Mouse (Mus musculus): Measurements from ENCODE around the gene Eif5b. TPM values are rescaled to one million over a fixed set of nuclear protein-coding genes. Genes with fewer than 3 reads are reported as not detected.

Eif5b gene
- polyA plus RNA-seq, 1 experiment from 2014 or later: 28.4 TPM

- no peak for ATAC-seq (ENCODE audit: low FRiP score)
- no peaks in the 10 kb centered on the region for H3K27me3 ChIP-seq
- H3K27ac ChIP-seq: no peak overlapping the region
- peaks cover 38% of the 10 kb centered on the region for H3K36me3 ChIP-seq
- H3K9me3 ChIP-seq: no peaks in the 10 kb centered on the region
- 90% methylated on average over 1 of the region's 1 CpGs for WGBS
- H3K4me1 ChIP-seq (replicated peaks): no peaks in the 10 kb centered on the region
- H3K4me3 ChIP-seq: no peak overlapping the region
- no peak overlapping the region for H3K9ac ChIP-seq
- H3K4me2 ChIP-seq: no peak overlapping the region
Measured at GRCm38 (mm10) chr1:37984326-37984725, 13.5 kb upstream of the Eif5b start.

- no peaks in the 10 kb centered on the region for H3K4me1 ChIP-seq (replicated peaks)
- H3K27me3 ChIP-seq: no peaks in the 10 kb centered on the region
- no peak overlapping the region for H3K27ac ChIP-seq
- no peak overlapping the region for H3K4me2 ChIP-seq
- 80% methylated on average over 9 of the region's 9 CpGs for WGBS
- no peak overlapping the region; the same call in 1 of the 2 replicates for H3K9ac ChIP-seq
- H3K36me3 ChIP-seq: peaks cover 53% of the 10 kb centered on the region
- H3K9me3 ChIP-seq: no peaks in the 10 kb centered on the region
- H3K4me3 ChIP-seq: no peak overlapping the region
- ATAC-seq (ENCODE audit: low FRiP score): no peak
Measured at GRCm38 (mm10) chr1:37985764-37986323, 12.0 kb upstream of the Eif5b start.

- 94% methylated on average over 5 of the region's 5 CpGs for WGBS
- H3K9ac ChIP-seq: no peak overlapping the region
- H3K27me3 ChIP-seq: no peaks in the 10 kb centered on the region
- H3K27ac ChIP-seq: no peak overlapping the region
- H3K36me3 ChIP-seq: peaks cover 72% of the 10 kb centered on the region
- no peak overlapping the region for H3K4me2 ChIP-seq
- H3K4me1 ChIP-seq (replicated peaks): no peaks in the 10 kb centered on the region
- no peaks in the 10 kb centered on the region for H3K9me3 ChIP-seq
- H3K4me3 ChIP-seq: no peak overlapping the region
- no peak for ATAC-seq (ENCODE audit: low FRiP score)
Measured at GRCm38 (mm10) chr1:37987856-37988255, 10.0 kb upstream of the Eif5b start.

- no peaks in the 10 kb centered on the region for H3K9me3 ChIP-seq
- H3K4me3 ChIP-seq: peak overlapping the region; percentile 89
- peak overlapping the region; percentile 84 for H3K4me2 ChIP-seq
- ATAC-seq (ENCODE audit: low FRiP score): no peak
- peak overlapping the region; percentile 95; the same call in 1 of the 2 replicates for H3K27ac ChIP-seq
- H3K9ac ChIP-seq: peak overlapping the region; percentile 84
- peaks cover 23% of the 10 kb centered on the region for H3K4me1 ChIP-seq (replicated peaks)
- H3K36me3 ChIP-seq: peaks cover 43% of the 10 kb centered on the region
- no peaks in the 10 kb centered on the region for H3K27me3 ChIP-seq
- 47% methylated on average over 3 of the region's 3 CpGs for WGBS
Measured at GRCm38 (mm10) chr1:37996226-37996625, 1.6 kb upstream of the Eif5b start.

GRCm38 (mm10) chr1:37996877-37997484 is 829 bp upstream of the Eif5b start:
- peaks cover 23% of the 10 kb centered on the region for H3K4me1 ChIP-seq (replicated peaks)
- no peaks in the 10 kb centered on the region for H3K27me3 ChIP-seq
- peak overlapping the region; percentile 84 for H3K4me2 ChIP-seq
- H3K27ac ChIP-seq: peak overlapping the region; percentile 95
- H3K36me3 ChIP-seq: peaks cover 36% of the 10 kb centered on the region
- H3K4me3 ChIP-seq: peak overlapping the region; percentile 89
- peak overlapping the region; percentile 94 for H3K9ac ChIP-seq
- under 1% methylated on average over 42 of the region's 42 CpGs for WGBS
- H3K9me3 ChIP-seq: no peaks in the 10 kb centered on the region
- peak; percentile 97 for ATAC-seq (ENCODE audit: low FRiP score)

GRCm38 (mm10) chr1:37998371-37999199 is 775 bp downstream of the Eif5b start:
- peak overlapping the region; percentile 82 for H3K4me2 ChIP-seq
- H3K27ac ChIP-seq: peak overlapping the region; percentile 95
- H3K4me3 ChIP-seq: peak overlapping the region; percentile 89
- H3K27me3 ChIP-seq: no peaks in the 10 kb centered on the region
- peak overlapping the region; percentile 94 for H3K9ac ChIP-seq
- 5% methylated on average over 47 of the region's 47 CpGs for WGBS
- ATAC-seq (ENCODE audit: low FRiP score): peak; percentile 26; the same call in 1 of the 2 replicates
- H3K36me3 ChIP-seq: peaks cover 20% of the 10 kb centered on the region
- H3K4me1 ChIP-seq (replicated peaks): peaks cover 23% of the 10 kb centered on the region
- H3K9me3 ChIP-seq: no peaks in the 10 kb centered on the region

GRCm38 (mm10) chr1:37999552-37999951 is 1.7 kb downstream of the Eif5b start:
- Histone ChIP-seq H3K27me3 (no peaks in the 10 kb centered on the region), H3K4me3 (no peak overlapping the region), H3K4me2 (peak overlapping the region; percentile 82), H3K27ac (no peak overlapping the region), H3K9me3 (no peaks in the 10 kb centered on the region), H3K36me3 (peaks cover 11% of the 10 kb centered on the region), H3K9ac (no peak overlapping the region), H3K4me1 (replicated peaks) (peaks cover 23% of the 10 kb centered on the region)
- ATAC-seq (ENCODE audit: low FRiP score): no peak
- 83% methylated on average over 3 of the region's 3 CpGs for WGBS

- no peak overlapping the region for H3K27ac ChIP-seq
- no peak for ATAC-seq (ENCODE audit: low FRiP score)
- H3K27me3 ChIP-seq: no peaks in the 10 kb centered on the region
- no peak overlapping the region for H3K9ac ChIP-seq
- 95% methylated on average over 8 of the region's 8 CpGs for WGBS
- H3K36me3 ChIP-seq: no peaks in the 10 kb centered on the region
- peaks cover 22% of the 10 kb centered on the region for H3K4me1 ChIP-seq (replicated peaks)
- no peak overlapping the region for H3K4me3 ChIP-seq
- no peaks in the 10 kb centered on the region for H3K9me3 ChIP-seq
- no peak overlapping the region for H3K4me2 ChIP-seq
Measured at GRCm38 (mm10) chr1:38000844-38001243, 3.0 kb downstream of the Eif5b start.

GRCm38 (mm10) chr1:38001956-38002355 is 4.1 kb downstream of the Eif5b start:
- Histone ChIP-seq H3K27ac (no peak overlapping the region), H3K4me1 (replicated peaks) (peaks cover 16% of the 10 kb centered on the region), H3K27me3 (no peaks in the 10 kb centered on the region), H3K36me3 (no peaks in the 10 kb centered on the region), H3K9ac (no peak overlapping the region), H3K9me3 (no peaks in the 10 kb centered on the region), H3K4me3 (no peak overlapping the region), H3K4me2 (no peak overlapping the region)
- WGBS: 95% methylated on average over 9 of the region's 9 CpGs
- no peak for ATAC-seq (ENCODE audit: low FRiP score)

- no peak overlapping the region for H3K4me2 ChIP-seq
- no peak overlapping the region for H3K9ac ChIP-seq
- no peak overlapping the region for H3K4me3 ChIP-seq
- H3K9me3 ChIP-seq: no peaks in the 10 kb centered on the region
- peaks cover 16% of the 10 kb centered on the region for H3K4me1 ChIP-seq (replicated peaks)
- H3K36me3 ChIP-seq: no peaks in the 10 kb centered on the region
- 95% methylated on average over 3 of the region's 3 CpGs for WGBS
- no peak overlapping the region for H3K27ac ChIP-seq
- no peaks in the 10 kb centered on the region for H3K27me3 ChIP-seq
- no peak for ATAC-seq (ENCODE audit: low FRiP score)
Measured at GRCm38 (mm10) chr1:38003046-38003445, 5.2 kb downstream of the Eif5b start.

- Histone ChIP-seq H3K4me3 (no peak overlapping the region), H3K9me3 (no peaks in the 10 kb centered on the region), H3K4me2 (no peak overlapping the region), H3K27ac (no peak overlapping the region), H3K27me3 (no peaks in the 10 kb centered on the region), H3K4me1 (replicated peaks) (no peaks in the 10 kb centered on the region), H3K36me3 (no peaks in the 10 kb centered on the region), H3K9ac (no peak overlapping the region)
- WGBS: 80% methylated on average over 3 of the region's 3 CpGs
- no peak for ATAC-seq (ENCODE audit: low FRiP score)
Measured at GRCm38 (mm10) chr1:38006741-38007140, 8.9 kb downstream of the Eif5b start.

GRCm38 (mm10) chr1:38011647-38012046 is 13.8 kb downstream of the Eif5b start:
- H3K27me3 ChIP-seq: no peaks in the 10 kb centered on the region
- no peak for ATAC-seq (ENCODE audit: low FRiP score)
- H3K9me3 ChIP-seq: no peaks in the 10 kb centered on the region
- H3K4me2 ChIP-seq: no peak overlapping the region
- no peaks in the 10 kb centered on the region for H3K4me1 ChIP-seq (replicated peaks)
- H3K27ac ChIP-seq: no peak overlapping the region
- 83% methylated on average over 6 of the region's 6 CpGs for WGBS
- H3K36me3 ChIP-seq: no peaks in the 10 kb centered on the region
- no peak overlapping the region for H3K9ac ChIP-seq
- no peak overlapping the region for H3K4me3 ChIP-seq

Data from hindbrain, embryonic 13.5 days (tissue).